Mouse (Mus musculus): Measurements from ENCODE around the gene Zfhx2. TPM values are rescaled to one million over a fixed set of nuclear protein-coding genes. Genes with fewer than 3 reads are reported as not detected.
A peak's percentile ranks its signal among the peaks of the same experiment; 100 is the strongest.

Gene Zfhx2
- total and polyA plus RNA-seq, 2 experiments from 2014 or later = 7.5 to 11.1 TPM

GRCm38 (mm10) chr14:55119421-55120134 is 27.5 kb upstream of the Zfhx2 start:
- Histone ChIP-seq H3K36me3 (ENCODE audit: insufficient read depth) (no peaks in the 10 kb centered on the region), H3K4me2 (ENCODE audit: low read depth) (no peak overlapping the region), H3K4me1 (ENCODE audit: insufficient read depth) (peaks cover 16% of the 10 kb centered on the region; the same call in 1 of the 2 replicates), H3K4me3 (ENCODE audit: low read depth, low read length) (no peak overlapping the region), H3K27ac (ENCODE audit: low read depth, low read length) (no peak overlapping the region), H3K9ac (no peak overlapping the region), H3K9me3 (ENCODE audit: low read length) (no peaks in the 10 kb centered on the region), H3K27me3 (ENCODE audit: insufficient read depth, low read length) (no peaks in the 10 kb centered on the region)
- WGBS = 79% methylated on average over 4 of the region's 4 CpGs
- no peak for DNase-seq
- no peak for ATAC-seq
- peak; percentile 35 for TF ChIP-seq CTCF (IDR thresholded peaks at IDR 0.05; ENCODE audit: low read depth)

- Histone ChIP-seq H3K9ac (no peak overlapping the region), H3K27ac (ENCODE audit: low read depth, low read length) (no peak overlapping the region), H3K36me3 (ENCODE audit: insufficient read depth) (no peaks in the 10 kb centered on the region), H3K4me2 (ENCODE audit: low read depth) (no peak overlapping the region), H3K4me1 (ENCODE audit: insufficient read depth) (peaks cover 23% of the 10 kb centered on the region; the same call in 1 of the 2 replicates), H3K27me3 (ENCODE audit: insufficient read depth, low read length) (no peaks in the 10 kb centered on the region), H3K9me3 (ENCODE audit: low read length) (no peaks in the 10 kb centered on the region), H3K4me3 (ENCODE audit: low read depth, low read length) (no peak overlapping the region)
- 56% methylated on average over 4 of the region's 4 CpGs for WGBS
- DNase-seq (no peak), ATAC-seq (no peak)
- TF ChIP-seq CTCF (IDR thresholded peaks at IDR 0.05; ENCODE audit: low read depth) = no peak
Observed at GRCm38 (mm10) chr14:55118852-55119251, 26.7 kb upstream of the Zfhx2 start.

GRCm38 (mm10) chr14:55116425-55117200 is 24.5 kb upstream of the Zfhx2 start, which contains the start of gene Jph4:
Gene Jph4 (minus strand): TSS chr14:55116935.
- H3K4me1 ChIP-seq (ENCODE audit: insufficient read depth) = peaks cover 30% of the 10 kb centered on the region
- 4% methylated on average over 21 of the region's 21 CpGs for WGBS
- peak; percentile 72 for ATAC-seq

GRCm38 (mm10) chr14:55115846-55116245 is 23.7 kb upstream of the Zfhx2 start:
- H3K27ac ChIP-seq (ENCODE audit: low read depth, low read length) = peak overlapping the region; percentile 97
- 2% methylated on average over 8 of the region's 8 CpGs for WGBS
- peak overlapping the region; percentile 95 for H3K9ac ChIP-seq
- ATAC-seq (peak; percentile 24), DNase-seq (no peak)
- peak overlapping the region; percentile 86 for H3K4me3 ChIP-seq (ENCODE audit: low read depth, low read length)
- peaks cover 7% of the 10 kb centered on the region; the same call in 1 of the 2 replicates for H3K36me3 ChIP-seq (ENCODE audit: insufficient read depth)
- peaks cover 32% of the 10 kb centered on the region for H3K4me1 ChIP-seq (ENCODE audit: insufficient read depth)
- H3K27me3 ChIP-seq (ENCODE audit: insufficient read depth, low read length) = no peaks in the 10 kb centered on the region
- TF ChIP-seq CTCF (IDR thresholded peaks at IDR 0.05; ENCODE audit: low read depth) = no peak
- H3K4me2 ChIP-seq (ENCODE audit: low read depth) = peak overlapping the region; percentile 76
- H3K9me3 ChIP-seq (ENCODE audit: low read length) = no peaks in the 10 kb centered on the region

More at GRCm38 (mm10) chr14:55116425-55117200, 24.5 kb upstream of the Zfhx2 start, which contains the start of gene Jph4:
- no peak for TF ChIP-seq CTCF (IDR thresholded peaks at IDR 0.05; ENCODE audit: low read depth)
- Histone ChIP-seq H3K27ac (ENCODE audit: low read depth, low read length) (peak within 1 kb of the TSS; percentile 97), H3K4me2 (ENCODE audit: low read depth) (peak within 1 kb of the TSS; percentile 76), H3K9ac (peak within 1 kb of the TSS; percentile 95), H3K36me3 (ENCODE audit: insufficient read depth) (peaks cover 7% of the 10 kb centered on the region; the same call in 1 of the 2 replicates), H3K27me3 (ENCODE audit: insufficient read depth, low read length) (no peaks in the 10 kb centered on the region), H3K9me3 (ENCODE audit: low read length) (no peaks in the 10 kb centered on the region), H3K4me3 (ENCODE audit: low read depth, low read length) (peak within 1 kb of the TSS; percentile 86)
- peak; percentile 91 for DNase-seq

- DNase-seq (peak; percentile 78), ATAC-seq (peak; percentile 53)
- peaks cover 7% of the 10 kb centered on the region for H3K36me3 ChIP-seq (ENCODE audit: insufficient read depth)
- 3% methylated on average over 78 of the region's 78 CpGs for WGBS
- TF ChIP-seq CTCF (IDR thresholded peaks at IDR 0.05; ENCODE audit: low read depth) = peak; percentile 62
- H3K4me2 ChIP-seq (ENCODE audit: low read depth) = peak overlapping the region; percentile 76
- H3K27me3 ChIP-seq (ENCODE audit: insufficient read depth, low read length) = no peaks in the 10 kb centered on the region
- peak overlapping the region; percentile 97 for H3K27ac ChIP-seq (ENCODE audit: low read depth, low read length)
- H3K9me3 ChIP-seq (ENCODE audit: low read length) = no peaks in the 10 kb centered on the region
- peak overlapping the region; percentile 86 for H3K4me3 ChIP-seq (ENCODE audit: low read depth, low read length)
- H3K4me1 ChIP-seq (ENCODE audit: insufficient read depth) = peaks cover 34% of the 10 kb centered on the region
- peak overlapping the region; percentile 95 for H3K9ac ChIP-seq
Observed at GRCm38 (mm10) chr14:55114759-55115701, 22.9 kb upstream of the Zfhx2 start.

GRCm38 (mm10) chr14:55113975-55114645 is 22.0 kb upstream of the Zfhx2 start:
- no peaks in the 10 kb centered on the region for H3K9me3 ChIP-seq (ENCODE audit: low read length)
- peak overlapping the region; percentile 97 for H3K27ac ChIP-seq (ENCODE audit: low read depth, low read length)
- H3K9ac ChIP-seq = peak overlapping the region; percentile 95
- H3K4me2 ChIP-seq (ENCODE audit: low read depth) = peak overlapping the region; percentile 76
- H3K4me1 ChIP-seq (ENCODE audit: insufficient read depth) = peaks cover 43% of the 10 kb centered on the region
- peaks cover 7% of the 10 kb centered on the region for H3K36me3 ChIP-seq (ENCODE audit: insufficient read depth)
- peak; percentile 66 for TF ChIP-seq CTCF (IDR thresholded peaks at IDR 0.05; ENCODE audit: low read depth)
- peak overlapping the region; percentile 86 for H3K4me3 ChIP-seq (ENCODE audit: low read depth, low read length)
- ATAC-seq = no peak
- no peaks in the 10 kb centered on the region for H3K27me3 ChIP-seq (ENCODE audit: insufficient read depth, low read length)
- 10% methylated on average over 26 of the region's 26 CpGs for WGBS
- DNase-seq = no peak
